Mouse (Mus musculus) thymus, postnatal 0 days (tissue): ENCODE data around the gene Ip6k2. TPM values are rescaled to one million over a fixed set of nuclear protein-coding genes. Genes with fewer than 3 reads are reported as not detected.
A peak's percentile ranks its signal among the peaks of the same experiment; 100 is the strongest.

Experiments
- DNase-seq: peaks from one replicate; pipeline ENCODE4 v3.0.0-alpha.2; 2015; ENCODE audit warnings: low spot score
- polyA plus RNA-seq: library from polyadenylated mRNA; unstranded; fragments of >200 nt; fragmentation: Nextera tagmentation; extraction: Ambion mirVana; gene quantifications from 2 replicates; pipeline ENCODE4 v1.2.1, GENCODE M21; 2015

The Ip6k2 gene
- polyA plus RNA-seq, 1 experiment from 2014 or later = 49.8 TPM

DNA sequence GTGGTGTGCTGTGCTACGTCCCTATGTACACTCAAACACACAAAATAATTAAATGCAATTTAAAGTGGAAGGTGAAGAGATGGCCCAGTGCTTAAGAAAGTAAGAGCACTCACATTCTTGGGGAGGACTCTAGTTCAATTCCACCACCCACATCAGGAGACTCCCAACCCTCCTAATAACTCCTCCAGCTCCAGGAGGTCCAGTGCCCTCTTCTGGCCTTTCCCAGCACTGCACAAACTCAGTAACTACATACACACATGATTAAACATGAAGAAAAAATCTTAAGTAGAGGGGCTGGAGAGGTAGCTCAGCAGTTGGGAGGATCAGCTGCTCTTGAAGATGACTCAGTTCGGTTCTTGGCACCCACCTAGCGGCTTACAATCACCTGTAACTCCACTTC lies 35.9 kb downstream of the Ip6k2 start:
- DNase-seq = peak; percentile 35

- DNase-seq = no peak
Measured at GRCm38 (mm10) chr9:108820077-108820476, 36.5 kb downstream of the Ip6k2 start.

- DNase-seq = no peak
Measured at GRCm38 (mm10) chr9:108824144-108824685, 40.6 kb downstream of the Ip6k2 start.

DNA sequence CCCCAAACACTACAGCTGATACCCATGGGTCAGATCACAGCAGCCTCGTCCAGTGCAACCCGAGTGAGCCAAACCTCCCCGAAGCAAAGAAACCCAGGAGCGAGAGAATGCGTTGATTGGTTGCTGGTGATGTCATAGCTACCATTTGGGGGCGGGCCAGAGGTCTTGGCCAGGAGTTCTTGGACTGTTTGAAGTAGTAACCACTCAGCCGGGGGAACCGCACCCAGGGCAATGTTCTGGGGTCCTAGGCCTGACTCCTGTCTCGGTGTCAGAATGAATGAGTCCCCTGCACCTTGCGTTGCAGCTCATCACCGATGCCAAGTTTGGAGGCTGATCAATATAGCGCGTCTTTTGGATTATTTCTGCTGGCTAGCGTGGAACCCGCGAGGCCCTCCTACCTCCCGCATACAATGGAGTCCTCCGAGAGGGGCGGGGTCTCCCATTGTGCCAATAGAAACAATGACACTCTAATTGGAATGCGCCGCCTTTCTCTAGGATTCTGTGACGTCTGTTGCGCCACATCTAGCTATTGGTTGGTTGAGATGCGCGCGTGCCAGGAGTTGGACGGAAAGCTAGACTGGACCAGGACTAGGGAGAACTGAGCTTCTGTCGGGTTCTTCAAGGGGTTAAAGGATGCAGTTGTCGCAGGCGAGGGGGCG lies 41.3 kb downstream of the Ip6k2 start:
- DNase-seq = no peak

DNA sequence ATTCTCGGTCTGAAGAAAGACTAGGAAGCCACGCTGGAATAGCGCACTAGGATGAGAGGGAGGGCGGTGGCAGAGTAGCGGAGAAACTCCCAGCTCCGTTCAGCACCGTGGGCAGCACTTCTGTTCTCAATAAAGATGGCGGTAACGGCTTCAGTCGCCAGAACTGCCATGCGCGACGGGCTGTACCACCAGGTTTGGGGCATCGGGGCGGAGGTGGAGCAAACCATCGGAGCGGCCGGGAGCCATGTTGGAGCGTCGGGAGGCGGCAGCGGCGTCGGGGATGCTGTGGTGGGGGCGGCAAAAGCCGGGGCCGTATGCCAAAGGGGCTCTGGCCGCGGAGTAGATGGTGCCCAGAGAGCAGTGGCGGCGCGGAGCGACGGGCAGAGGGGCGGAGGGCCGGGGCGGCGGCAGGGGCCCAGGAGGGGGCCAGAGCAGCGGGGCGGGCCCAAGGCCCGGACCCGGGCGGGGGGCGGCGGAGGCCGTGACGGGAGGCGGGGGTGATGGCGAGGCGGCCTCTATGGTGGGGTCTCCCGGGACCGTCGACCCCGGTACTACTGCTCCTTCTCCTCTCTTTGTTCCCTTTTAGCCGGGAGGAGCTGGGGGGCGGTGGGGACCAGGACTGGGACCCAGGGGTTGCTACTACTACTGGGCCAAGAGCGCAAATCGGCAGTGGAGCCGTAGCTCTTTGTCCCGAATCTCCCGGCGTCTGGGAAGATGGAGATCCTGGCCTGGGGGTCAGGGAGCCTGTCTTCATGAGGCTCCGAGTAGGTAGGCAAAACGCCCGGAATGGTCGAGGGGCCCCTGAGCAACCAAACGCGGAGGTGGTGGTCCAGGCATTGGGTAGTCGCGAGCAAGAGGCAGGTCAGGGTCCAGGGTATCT lies 42.5 kb downstream of the Ip6k2 start, which contains the start of gene Celsr3:
TSS of gene Celsr3 (plus strand) at position 501 of the 880 bp plus-strand sequence.
- peak; percentile 53 for DNase-seq

GRCm38 (mm10) chr9:108826700-108827340 lies 43.2 kb downstream of the Ip6k2 start:
- peak; percentile 81 for DNase-seq

- DNase-seq = no peak
Measured at GRCm38 (mm10) chr9:108827454-108827853, 43.9 kb downstream of the Ip6k2 start.

GRCm38 (mm10) chr9:108827906-108828305 lies 44.3 kb downstream of the Ip6k2 start:
- no peak for DNase-seq

DNA sequence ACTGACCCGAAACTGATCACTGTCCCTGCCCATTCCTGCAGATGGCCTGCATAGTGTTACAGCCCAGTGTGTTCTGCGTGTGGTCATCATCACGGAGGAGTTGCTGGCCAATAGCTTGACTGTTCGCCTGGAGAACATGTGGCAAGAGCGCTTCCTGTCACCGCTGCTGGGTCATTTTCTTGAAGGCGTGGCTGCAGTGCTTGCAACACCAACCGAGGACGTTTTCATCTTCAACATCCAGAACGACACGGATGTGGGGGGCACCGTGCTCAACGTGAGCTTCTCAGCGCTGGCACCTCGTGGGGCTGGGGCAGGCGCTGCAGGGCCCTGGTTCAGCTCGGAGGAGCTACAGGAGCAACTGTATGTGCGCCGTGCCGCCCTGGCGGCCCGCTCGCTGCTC lies 48.0 kb downstream of the Ip6k2 start:
- no peak for DNase-seq

DNA sequence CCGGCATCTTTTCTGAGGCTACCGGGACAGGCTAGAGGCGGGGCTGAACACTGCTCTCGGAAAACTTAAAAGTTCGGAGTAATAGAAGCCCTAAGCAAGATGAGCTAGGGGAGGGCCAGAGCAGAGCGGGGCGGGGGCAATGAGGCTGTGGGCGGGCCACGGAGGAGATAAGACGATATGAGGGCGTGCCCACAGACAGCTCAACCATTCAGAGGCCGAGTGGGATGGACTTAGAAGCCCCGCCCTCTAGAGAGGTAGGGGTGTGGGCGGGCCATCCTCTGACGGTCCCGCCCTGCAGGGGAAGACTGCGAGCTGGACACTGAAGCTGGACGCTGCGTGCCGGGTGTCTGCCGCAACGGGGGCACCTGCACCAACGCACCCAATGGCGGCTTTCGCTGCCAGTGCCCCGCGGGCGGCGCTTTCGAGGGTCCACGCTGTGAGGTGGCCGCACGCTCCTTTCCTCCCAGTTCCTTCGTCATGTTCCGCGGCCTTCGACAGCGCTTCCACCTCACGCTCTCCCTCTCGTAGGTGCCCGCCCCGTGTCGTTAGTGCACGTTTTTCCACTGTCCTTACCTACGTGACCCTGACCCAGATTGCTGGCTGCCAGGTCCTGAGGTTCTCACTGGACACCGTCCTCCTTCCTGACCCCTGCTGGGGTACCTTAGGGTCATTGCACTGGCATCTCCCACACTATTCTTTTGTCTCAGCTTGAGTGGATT lies 49.0 kb downstream of the Ip6k2 start:
- peak; percentile 72 for DNase-seq

DNA sequence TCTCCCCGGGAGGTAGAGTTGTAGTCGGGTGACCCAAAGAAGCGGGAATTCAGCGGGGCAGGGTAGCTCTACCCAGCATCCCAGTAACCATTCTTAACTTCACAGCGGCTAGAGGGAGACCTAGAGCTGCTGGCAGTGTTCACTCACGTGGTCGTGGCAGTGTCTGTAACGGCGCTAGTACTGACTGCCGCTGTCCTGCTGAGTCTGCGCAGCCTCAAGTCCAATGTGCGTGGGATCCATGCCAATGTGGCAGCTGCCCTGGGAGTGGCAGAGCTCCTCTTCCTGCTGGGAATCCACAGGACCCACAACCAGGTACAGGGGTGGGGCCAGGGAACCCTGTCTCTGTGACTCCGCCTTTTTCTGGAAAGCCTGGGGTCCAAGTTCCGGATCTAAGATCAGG lies 59.4 kb downstream of the Ip6k2 start:
- no peak for DNase-seq

GRCm38 (mm10) chr9:108845390-108845789 lies 61.8 kb downstream of the Ip6k2 start:
- no peak for DNase-seq

DNA sequence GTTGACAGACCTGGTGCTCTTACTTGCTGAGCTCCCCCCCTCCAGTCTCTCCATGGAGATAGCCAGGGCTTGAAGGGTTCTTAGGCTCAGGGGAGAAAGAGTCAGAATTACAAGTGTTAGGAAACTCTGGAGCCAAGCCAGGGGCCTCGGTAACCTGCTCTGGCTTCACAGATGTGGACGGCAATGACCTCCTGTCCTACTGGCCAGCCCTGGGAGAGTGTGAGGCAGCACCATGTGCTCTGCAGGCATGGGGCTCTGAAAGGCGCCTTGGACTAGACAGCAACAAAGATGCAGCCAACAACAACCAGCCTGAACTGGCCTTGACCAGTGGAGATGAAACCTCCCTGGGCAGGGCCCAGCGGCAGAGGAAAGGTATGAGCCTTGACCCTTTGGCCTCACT lies 63.8 kb downstream of the Ip6k2 start:
- DNase-seq = no peak

DNA sequence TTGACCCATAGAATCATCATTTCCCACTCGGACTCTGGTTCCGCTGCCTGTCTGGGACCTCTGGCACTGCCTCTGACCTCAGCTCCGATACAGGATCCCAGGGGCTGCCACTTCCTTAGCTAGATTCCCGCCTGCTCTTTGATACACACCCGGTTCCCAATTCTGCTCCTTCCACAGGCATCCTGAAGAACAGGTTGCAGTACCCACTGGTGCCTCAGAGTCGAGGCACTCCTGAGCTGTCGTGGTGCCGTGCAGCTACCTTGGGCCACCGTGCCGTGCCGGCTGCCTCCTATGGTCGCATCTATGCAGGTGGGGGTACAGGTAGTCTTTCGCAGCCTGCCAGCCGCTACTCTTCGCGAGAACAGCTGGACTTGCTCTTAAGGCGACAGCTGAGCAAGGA lies 64.8 kb downstream of the Ip6k2 start:
- no peak for DNase-seq

DNA sequence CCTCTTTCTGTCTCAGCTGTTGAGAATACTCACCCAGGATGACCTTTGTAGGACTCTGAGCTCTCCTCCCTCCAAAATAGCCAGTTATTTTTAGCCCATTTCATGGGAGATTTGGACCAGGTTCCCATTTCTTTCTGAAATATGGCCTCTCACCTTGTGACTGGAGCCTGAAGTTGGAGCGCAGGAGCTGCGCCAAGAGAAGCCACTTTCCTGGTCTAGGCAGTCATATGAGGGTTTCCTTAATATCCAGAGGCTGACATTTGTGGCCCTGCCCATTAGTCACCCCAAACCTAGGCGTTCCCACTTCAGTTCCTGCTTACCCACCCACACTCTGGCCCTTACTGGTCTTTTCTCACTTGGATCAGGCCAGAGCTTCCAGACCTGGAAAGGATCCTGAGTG lies 69.4 kb downstream of the Ip6k2 start, which contains the start of gene Slc26a6:
TSS of gene Slc26a6 (plus strand) at position 308 of the 400 bp plus-strand sequence.
- no peak for DNase-seq

DNA sequence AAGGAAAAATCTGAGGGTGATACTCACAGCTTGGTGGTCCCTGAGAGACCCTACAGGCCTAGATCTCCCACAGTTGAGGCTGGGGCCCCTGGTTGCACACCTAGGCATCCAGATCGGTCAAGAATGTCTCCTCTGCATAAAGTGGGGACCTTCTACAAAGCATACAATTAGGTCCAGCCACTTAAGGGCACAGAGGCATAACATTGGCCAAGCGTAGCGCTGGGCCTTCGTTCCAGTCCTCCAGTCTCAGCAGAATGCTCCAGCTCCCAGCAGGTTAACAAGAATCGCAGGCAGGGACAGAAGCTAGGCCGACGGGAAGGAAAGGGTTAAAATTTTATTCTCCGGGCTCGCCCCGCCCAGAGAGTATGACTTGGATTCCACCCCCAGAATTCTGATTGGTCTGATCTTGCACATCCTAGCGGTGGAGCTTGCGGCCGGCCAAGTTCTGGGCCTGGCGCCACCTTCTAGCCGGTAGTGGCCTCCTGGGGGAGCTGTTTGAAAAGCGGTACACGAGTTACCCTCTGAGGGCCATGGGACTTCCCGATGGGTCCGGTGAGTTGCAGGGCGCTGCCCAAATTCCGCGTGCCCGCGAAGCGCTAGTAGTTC lies 70.1 kb downstream of the Ip6k2 start:
- peak; percentile 91 for DNase-seq

- DNase-seq = peak; percentile 87
Measured at GRCm38 (mm10) chr9:108854241-108854696, 70.7 kb downstream of the Ip6k2 start.

DNA sequence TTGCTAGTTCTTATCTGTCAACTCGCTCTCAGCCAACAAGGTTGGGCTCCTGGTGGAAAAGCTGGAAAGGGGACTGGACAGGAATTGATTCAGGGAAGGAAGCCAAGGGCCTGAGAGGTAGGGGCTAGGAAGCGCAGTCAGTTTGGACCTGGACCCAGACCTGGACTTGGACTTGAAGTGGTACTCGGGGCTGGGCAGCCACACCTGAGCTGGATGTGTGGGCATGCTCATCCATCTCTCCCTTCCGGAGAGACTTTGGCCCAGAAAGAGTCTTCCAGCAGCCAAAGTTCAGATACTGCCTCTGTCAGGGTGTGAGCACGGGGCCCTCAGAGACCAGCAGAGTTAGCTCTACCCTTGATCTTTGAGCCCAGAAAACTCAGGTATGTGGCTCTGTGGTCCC lies 71.7 kb downstream of the Ip6k2 start:
- DNase-seq = no peak
